Mouse (Mus musculus) hindlimb bud, embryonic 11.5 days (tissue): ENCODE results near the gene Ssbp2.

ENCODE experiments used
- DNase-seq: peaks from one replicate; pipeline ENCODE4 v3.0.0-alpha.2; 2012; ENCODE audit warnings: low read depth, low spot score; ENCODE audit errors: extremely low spot score

The Ssbp2 gene

GRCm38 (mm10) chr13:91723108-91723735 is 263.1 kb downstream of the Ssbp2 start:
- no peak for DNase-seq

DNA sequence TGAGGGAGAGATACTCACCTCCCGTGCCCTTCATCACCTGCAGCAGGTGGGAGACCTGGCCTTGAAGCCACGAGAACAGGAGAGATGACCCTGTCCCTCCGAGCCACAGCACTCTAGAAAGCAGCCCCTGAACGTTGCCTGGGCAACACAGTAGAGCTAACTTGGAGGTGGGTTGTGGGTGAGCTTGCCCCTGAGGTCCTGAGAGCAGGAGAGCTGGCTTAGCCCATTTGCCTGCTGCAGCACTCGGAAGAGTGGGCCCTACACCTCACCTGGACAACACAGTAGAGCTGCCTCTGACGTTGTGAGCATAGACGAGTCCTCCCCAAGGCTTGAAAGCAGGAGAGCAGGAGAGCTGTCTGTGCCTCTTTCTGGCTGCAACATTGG is 263.6 kb downstream of the Ssbp2 start:
- no peak for DNase-seq

- DNase-seq = no peak
Measured at GRCm38 (mm10) chr13:91724211-91724610, 264.1 kb downstream of the Ssbp2 start.

GRCm38 (mm10) chr13:91725130-91725529 is 265.0 kb downstream of the Ssbp2 start:
- DNase-seq = no peak

DNA sequence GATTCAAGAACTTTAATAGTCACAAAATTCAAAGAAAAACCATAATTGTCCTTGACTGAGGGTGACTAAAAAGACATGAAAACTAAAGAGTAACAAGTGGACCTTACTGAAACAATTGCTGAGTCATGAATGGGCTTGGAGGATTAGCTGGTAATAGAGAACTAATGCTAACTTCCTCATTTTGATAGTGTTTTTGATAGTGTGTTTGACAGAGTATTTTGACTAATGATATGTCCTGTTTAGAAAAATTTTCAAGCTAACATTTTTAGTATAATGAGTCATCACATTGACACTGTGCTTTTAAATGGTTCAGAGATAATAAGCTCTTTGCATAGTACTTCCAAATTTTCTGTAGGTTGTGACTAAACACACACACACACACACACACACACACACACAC is 267.8 kb downstream of the Ssbp2 start:
- no peak for DNase-seq

DNA sequence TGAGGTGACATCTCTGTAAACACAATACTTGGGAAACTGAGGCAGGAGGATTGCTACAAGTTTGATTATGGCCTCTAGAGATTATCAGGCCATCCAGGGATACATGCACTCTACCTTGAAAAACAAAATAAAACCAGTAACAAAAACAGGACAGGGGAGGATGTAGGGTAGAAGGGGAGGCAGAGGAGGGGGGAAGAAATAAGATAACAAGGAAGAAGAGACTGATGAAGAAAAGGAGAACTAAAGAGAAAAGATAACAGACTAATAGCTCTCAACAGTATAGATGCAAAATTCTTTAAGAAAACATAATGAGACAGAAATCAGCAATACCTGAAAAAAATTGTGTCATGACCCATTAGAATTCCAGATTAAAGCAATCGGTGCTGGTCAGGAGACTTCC is 277.1 kb downstream of the Ssbp2 start:
- DNase-seq = no peak

- no peak for DNase-seq
Measured at GRCm38 (mm10) chr13:91740851-91741250, 280.8 kb downstream of the Ssbp2 start.

DNA sequence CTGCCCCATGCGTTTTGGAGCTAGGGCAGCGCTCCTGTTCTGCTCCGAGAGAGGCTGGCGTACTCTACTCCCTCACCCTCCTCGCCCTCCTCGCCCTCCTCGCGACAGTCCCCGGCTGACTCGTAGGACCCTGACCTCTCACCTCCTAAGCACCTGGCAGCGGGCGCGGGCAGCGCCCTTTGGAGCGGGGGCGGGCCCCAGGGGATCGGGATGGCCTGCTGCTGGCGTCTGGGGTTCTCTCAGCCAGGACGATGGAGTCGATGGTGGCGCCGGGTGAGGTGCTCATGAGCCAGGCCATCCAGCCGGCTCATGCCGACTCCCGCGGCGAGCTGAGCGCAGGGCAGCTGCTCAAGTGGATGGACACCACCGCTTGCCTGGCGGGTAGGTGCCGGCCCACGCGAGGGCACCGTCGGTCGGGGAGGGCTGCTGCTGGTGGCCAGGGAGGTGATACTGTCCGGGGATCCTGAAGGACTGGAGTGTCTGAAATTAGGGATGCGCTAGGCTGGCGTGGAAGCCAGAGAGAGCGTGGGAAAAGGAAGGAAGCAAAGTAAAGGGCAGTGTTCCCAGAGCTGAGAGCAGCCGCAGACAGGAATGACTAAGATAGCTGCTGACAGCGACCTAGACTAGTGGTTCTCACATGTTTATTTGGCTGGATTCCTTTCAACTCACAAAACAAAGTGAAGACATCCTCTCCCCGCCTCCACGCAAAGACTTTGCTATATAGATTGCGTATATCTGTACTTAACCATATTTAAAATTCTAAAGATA is 281.4 kb downstream of the Ssbp2 start, which contains the start of gene Acot12:
Acot12 (plus strand) TSS at position 233 of the 768 bp plus-strand sequence.
- DNase-seq = no peak

DNA sequence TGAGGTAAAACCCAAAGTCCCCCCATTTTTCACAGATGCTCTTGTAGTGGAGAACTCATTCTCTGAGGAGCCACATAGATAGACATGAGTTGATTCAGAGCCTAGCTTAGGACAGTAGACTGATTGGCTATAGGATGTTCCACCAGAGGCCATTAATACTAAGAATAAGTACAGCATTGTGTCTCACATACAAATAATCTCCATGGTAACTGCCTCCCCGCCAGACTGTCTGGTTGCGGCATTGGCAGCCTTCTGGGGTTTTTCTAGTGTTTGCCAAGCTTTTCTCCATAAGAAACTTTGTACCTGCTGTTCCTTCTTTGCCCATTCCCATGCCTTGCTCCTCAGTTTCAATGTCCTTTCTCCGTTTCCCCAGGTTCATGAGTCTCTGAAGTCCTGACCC is 283.1 kb downstream of the Ssbp2 start:
- DNase-seq = no peak

DNA sequence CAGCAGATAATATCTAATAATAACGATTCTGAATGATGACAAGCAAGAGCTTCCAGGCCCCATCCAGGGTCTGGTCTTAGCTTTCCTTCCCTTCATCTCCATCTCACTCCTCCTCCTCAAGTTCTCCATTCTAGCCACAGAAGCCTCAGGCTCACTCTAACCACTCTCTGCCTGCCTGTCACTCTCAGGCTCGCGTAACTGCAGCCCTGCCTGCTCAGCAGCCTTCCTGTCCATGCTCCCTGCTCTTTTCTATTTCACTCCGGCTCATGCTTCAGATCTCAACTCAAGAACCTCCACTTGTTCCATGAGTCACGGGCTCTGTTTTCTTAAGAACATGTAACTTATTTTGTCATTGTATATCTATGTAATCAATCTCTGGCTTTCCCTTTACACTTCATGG is 286.4 kb downstream of the Ssbp2 start:
- DNase-seq = no peak

DNA sequence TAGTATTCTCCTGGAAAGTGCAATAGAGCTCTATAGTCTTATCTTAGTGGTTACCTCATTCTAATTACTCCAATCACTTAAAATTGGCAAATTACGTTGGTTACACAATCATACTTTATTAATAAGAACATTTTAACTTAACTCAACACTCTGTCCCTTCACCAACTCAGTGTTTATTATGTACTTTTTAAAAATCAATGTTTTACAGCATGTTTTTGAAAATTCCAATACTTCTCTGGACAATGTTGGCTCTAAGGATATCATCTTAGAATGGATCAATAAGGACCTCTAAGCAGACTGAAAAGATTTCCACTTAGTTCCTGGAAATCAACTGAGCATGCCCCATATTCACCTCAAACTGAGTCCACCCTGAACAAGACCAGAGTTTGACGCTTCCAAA is 288.3 kb downstream of the Ssbp2 start:
- no peak for DNase-seq

- no peak for DNase-seq
Measured at GRCm38 (mm10) chr13:91749981-91750380, 289.9 kb downstream of the Ssbp2 start.
